Mouse (Mus musculus): Measurements from ENCODE around the gene Espl1.

Gene Espl1

DNA sequence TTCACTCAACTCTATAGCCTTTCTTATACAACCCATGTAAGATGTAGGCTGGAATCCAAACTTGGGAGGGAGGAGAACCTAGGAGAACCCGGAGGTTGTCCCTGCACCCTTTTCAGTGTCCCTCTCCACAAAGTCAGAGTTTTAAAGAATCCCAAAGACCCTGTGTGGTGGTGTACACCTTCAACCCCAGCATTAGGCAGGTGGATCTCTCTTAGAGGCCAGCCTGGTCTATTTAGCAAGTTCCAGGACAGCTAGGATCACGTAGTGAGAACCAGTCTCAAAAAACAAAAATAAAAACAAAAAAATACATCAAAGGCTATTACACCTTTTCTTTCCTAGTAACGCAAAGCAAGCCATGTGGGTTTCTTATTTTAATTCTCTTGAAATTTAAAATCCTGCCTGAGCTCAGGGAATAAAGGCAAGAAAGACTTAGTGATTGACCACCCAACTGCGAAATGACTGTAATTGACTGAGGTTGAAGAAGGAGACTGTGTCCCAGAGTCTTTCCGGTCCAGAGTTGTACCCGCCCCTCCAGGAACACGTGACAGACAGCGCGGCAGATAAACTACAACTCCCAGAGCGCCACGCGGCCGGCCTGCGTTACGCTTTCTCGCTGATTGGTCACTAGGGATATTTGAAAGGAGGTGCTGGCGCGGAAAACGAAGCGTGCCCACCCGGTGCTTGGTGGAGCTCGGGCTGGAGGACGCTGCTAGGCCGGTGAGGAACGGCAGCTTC lies at the start of gene Espl1:
TSS of gene Espl1 (plus strand) at position 634 of the 735 bp plus-strand sequence.
- peak; percentile 98 for DNase-seq

DNA sequence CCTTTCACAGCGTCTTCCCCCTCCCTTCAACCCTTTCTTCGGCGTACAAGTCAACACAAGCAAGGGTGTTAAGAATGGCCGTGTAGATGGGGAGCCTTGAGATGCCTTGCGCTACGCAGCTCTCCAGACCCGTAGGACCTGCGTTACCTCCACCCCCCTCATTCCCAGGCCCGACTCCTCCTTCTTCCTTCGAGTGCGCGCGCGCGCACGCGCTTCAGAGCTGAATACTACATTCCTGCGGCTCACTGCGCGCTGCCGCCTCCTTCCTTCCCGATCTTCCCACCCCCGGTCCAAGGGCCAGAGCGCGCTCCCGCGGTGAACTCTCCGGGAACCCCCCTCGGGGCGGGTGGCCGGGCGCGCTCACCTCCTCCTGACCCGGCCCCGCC lies 49.2 kb upstream of the Espl1 start:
- peak; percentile 99 for DNase-seq

DNA sequence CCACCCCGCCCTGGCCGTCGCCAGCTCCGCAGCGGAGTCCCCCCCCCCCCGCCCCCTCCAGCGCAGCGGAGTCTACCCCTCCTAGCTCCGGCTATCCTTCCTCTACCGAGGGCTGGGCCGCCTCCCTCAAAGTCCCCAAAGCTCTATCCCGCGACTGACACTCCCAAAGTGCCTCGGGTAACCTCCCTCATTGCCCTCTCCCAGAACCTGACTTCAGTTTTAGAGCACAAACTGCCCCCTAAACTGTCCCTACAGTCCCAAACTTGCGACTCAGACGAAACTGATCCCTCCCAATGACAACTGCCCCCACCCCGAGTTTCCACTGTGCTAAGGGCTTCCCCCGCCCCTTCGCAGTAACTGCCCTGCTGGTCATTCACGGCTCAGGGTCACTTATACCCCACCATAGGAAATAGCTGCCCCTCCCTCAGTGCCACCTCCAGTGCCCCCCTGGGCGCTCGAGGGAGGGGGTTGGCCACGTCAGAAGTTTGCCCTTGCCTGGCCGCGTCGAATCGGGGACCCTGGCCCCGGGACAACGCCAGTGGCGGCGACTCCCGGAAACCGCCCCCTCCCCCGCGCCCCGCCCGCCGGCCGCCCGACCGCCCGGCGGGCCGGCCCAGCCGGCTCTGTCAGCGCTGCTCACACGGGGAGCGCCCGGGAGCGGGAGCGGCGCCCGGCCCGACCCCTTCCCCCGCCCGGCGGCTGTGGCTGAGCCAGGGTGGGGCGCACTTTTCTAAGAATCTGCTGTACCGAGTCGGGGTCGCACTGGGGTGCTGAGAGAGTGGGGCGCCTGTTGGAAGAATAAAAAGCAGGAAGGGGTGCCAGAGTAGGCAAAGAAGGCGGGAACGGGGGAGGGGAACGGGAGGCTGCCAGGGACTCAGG lies 48.6 kb upstream of the Espl1 start:
- DNase-seq, result peak; percentile 83

DNA sequence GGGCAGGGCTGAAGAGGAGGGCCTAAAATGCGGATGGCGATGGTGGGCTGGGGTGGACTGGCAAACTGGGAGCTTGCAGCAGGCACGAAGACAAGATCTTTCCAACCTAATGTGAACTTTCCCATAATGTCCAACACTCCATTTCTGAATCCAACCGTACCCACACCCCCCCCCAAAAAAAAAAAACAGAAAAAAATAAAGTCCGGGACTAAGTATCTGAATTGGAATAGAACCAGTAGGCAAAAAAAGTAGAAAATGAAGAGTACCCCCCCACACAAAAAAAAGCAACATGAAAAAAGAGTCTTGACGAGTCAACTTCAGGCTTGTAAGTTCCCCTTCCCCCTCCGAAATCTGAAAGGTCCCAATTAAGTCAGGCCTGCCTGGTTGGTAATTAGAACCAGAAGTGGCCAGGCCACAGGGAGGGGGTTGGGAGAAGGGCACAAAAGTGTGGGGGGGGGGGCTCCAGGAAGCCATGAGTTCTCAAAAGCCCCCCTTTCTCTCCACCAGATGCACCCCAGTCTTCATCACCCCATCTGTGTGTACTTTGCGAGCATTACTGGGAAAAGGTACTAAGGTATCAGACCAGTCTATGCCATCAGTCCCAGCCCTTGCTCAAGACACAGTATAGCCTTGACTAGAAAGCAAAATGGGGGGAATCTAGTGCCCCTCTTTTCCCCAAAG lies 47.8 kb upstream of the Espl1 start:
- no peak for DNase-seq

DNA sequence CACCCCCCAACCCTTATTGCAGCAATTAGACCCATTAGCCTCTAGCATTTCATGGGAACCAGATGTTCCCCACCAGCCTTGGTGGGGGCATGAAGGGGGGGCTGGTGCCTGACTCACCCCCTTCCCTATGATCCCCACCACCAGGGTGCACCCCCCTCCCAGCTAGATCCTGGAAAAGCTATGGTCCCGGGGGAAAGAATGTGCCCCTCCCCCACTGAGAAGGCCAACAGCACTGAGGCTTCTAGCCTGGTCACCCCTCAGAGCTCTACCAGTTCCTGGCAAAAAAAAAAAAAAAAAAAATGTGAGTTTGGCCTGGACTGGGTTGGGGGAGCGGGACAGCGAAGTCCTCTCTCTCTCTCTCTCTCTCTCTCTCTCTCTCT lies 47.3 kb upstream of the Espl1 start:
- DNase-seq, result peak; percentile 41

DNA sequence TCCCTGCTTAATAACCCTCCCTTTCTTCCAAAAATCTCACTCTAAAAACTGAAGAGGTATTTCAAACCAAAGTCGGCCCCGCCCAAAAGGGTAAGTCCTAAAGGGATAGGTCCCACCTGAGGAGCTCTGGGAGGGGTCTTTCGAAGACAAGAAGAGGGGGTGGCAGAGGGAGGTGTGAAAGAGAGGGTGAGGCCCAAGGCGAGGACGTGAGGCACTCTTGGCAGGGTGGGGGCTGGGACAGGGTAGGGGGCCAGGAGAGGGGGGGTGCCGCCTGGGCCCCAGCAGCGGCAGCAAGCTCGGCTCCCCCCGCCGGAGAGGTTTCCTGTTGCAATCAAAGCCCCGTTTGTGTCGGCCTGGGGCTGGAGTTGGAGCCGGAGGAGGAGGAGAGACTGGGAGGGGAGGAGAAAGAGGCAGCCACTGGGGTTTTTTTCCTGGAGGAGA lies 46.8 kb upstream of the Espl1 start:
- DNase-seq, result peak; percentile 63

DNA sequence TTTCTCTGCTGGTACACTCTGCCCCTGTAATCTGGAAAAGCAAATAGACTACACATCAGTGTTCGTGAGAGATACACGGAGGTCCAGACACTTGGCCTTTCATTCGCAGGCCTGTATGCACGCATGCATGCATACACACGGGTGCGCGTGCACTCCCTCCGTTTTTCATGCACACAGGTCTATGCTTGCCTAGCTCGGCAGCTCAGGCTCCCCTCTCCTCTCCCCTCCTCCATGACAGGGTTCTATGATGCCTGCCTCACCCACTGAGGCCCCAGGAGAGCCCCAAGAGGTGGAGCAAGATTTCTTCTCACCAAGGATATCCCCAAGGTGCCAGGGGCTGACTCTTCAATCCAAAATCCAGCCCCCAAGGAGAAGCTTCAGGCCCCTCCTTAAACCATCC lies 46.1 kb upstream of the Espl1 start:
- DNase-seq, result no peak

DNA sequence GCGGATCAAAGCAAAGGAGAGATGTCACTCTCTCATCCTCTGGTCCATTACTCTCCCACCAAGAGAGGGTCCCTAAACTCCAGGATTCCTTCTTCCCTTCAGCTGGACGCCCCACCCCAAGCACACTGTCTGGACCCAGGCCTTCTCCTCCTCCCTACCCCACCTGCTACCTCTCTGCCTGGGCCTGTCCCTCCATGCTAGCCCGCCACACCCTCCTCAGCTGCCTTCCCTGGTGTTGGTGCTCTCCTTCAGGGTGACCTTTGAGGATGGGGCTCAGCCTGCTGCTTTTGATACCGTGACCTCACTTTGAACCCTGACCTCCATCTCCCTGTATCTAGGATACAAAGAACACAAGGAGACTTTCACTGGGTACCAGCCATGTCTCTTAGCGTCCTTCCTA lies 45.5 kb upstream of the Espl1 start:
- no peak for DNase-seq

DNA sequence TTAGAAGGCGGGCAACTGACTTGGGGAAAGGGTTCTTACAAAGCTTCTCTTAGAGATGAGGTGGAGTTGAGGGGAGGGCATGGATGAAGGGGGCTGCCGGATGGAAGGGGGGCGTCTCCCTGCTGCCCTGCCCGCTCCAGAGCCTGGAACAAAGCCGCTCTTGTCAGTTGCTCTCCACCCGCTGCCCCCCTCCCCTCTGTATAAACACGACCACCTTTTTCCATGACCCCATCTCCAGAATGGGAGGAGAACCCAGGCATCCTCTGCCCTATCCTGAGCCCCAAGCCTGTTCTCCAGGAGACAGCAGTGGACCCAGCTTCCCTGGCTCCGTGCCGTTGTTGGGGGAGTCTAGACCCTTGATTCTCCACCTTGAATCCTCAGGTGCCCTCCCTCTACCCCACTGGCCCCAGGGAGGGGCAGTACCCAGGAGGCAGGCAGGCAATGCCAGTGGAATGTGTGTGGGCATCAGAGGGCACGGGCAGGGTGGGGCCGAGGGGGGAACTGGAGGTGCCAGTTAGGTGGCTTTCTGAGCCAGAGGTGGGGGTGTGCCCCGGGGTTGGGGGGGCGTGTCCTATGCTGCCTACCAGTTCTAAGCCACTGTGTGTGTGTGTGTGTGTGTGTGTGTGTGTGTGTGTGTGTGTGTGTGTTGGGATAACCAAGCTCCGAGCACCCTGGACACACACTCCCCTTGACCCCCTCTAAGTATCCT lies 40.4 kb upstream of the Espl1 start:
- peak; percentile 82 for DNase-seq

DNA sequence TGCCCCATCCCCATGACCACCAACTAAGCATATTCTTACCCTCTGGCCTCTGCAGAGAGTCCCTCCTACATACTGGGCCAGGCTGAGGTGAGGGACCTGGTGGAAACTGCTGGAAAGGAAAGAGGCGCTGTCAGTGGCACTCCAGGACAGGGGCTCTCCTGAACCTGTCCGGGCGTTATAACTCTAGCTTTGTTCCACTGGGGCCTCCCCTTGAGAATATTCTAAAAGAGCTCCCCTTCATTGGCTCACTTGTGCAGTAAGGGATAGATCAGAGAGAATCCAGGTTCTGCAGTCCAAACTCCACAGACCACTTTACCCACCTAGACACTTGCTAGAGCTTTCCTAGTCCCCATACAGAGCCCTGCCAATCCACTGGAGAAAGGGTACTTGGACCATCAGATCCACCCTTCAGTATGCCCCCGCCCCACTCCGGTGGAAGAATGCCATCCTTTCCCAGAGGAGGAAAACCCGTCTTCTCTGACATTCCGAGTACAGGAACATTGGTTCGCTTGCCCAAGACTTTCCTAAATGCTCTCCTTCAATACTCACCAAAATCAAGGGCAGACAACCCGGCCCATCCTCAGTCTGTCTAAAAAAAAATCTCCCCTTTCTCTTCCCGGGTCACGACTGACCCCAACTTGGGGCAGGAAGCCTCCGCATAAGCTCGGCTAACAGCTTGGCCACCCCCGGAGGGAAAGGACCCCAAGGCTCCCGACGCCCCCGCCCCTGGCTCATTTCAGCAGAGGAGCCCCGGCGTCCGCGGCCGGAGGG lies 39.5 kb upstream of the Espl1 start:
- DNase-seq, result no peak

DNA sequence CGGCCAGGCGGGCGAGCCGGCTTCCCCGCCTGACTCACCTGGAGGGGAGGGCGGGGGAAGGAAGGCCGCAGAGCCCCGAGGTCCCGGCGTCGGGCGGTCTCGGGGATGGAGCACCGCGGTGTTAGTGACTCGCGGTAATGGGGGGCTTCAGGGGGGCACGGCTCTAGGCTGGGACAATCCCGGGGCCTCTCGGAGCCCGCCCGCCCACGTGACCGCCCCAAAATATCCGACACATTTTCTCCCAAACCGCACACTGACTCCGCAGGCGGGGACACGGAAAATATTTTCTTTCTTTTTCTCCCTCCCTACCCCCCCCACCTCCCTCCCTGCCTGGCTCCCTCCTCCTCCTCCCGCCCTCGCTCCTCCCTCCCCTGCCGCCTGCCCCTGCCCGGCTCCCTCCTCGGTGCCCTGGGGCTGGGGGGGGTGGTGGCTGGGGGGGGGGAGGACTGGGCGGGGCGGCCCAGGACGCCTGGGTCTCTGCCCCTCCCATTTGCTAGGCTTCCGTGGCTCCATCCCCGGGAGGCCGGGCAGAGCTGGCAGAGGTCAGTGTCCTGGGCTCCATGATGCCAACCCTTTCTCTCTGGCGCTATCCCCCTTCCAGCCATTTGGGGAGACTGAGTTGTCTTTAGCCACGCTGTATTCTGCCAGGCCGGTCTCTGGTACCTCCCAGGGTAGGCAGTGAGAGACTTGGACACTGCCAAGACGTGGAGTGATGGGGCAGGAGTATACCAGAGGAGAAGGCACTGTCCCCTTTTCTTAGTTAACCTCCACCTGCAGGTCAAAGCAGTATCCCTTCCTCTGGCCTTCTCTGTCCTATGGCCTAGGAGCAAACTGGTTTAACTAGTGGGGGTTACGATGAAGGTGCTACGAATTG lies 38.6 kb upstream of the Espl1 start, which contains the start of gene Rarg:
TSS of gene Rarg (minus strand) at position 316 of the 874 bp plus-strand sequence.
- peak; percentile 67 for DNase-seq

DNA sequence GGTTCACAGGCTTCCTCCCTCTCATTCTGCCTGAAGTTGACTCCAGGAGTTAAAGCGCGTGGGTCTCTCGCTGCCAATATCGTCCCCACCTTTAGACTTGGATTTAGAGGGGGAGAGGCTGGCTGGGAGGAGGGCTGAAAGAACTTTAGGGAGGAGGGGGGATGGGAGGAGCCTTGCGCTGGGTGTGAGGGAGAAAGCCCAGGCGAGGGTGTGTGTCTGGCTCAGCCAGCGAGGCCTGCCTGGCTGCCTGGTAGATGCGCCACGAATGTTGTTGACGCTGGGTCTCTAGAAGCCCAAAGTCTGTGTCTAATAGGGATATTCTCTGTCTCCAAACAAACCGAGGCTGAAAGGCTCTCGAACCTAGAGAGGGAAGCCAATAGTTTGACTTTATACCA lies 38.0 kb upstream of the Espl1 start:
- peak; percentile 80 for DNase-seq

DNA sequence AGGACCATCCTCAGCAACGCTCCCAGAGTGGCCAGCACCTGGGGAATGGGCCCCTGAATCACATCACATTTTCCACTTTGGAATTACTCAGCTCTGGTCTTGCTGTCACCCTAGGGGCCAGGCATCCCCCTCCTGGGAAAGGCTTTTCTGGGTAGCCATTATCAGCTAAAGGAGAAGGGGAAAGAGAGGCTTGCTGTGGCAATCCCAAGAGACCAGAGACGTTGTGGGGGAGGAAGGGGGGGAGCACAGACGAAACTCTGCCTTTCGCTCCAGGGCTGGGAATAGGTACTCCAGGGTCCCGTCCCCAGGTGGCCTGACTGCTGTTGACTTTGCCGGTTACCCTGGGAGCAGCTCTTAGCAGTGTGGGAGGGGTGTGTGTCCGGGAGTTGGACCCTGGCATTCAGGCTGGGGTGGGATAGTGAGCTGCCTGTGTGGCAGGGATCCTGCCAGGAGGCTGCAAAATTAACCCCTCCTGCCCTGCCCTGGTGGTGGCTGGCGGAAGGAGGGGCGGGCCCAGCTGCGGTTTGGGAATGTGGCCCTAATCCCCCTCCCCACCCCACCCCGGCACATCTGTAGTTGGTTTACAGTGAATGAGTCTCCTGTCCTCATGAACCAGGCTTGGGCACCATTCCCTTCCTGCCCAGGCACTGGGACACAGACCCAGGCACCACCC lies 37.3 kb upstream of the Espl1 start:
- DNase-seq, result no peak

DNA sequence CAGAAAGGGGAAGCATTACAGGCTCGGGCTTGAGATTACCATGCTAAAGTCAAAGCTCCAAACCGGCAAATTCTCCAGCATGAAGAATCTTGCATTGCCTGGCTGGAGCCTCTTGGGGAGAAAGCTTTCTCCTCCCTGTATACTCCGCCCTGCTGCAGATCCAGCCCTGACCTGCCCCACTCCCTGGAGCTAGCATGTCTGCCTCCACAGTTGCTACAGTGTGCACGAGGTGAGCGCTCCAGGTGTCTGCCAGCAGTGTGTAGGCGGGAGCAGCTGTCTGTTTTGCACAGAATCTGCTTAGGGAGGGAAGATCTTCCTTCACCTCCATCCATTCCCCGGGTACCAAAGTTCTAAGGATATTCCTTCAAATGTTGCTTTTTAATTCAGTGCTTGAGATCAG lies 33.5 kb upstream of the Espl1 start:
- DNase-seq, result no peak

DNA sequence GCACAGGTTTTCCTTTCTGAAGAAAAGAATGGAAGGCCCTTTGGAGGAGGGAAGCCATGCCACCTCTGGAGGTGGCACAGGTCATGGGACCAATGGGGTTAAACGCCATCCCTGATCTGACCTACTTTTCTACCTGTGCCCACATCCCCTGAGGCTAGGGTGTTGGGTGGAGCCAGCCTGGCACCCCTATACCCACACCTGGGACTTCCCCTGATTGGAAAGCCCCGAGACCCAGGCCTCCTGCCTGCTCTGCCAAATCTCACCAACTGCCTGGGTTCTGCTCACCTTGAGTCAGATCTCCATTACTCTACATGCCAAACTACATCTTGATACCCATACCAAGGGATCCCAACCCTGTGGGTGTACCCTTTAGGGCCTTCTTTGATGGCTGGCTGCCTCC lies 33.0 kb upstream of the Espl1 start:
- no peak for DNase-seq

DNA sequence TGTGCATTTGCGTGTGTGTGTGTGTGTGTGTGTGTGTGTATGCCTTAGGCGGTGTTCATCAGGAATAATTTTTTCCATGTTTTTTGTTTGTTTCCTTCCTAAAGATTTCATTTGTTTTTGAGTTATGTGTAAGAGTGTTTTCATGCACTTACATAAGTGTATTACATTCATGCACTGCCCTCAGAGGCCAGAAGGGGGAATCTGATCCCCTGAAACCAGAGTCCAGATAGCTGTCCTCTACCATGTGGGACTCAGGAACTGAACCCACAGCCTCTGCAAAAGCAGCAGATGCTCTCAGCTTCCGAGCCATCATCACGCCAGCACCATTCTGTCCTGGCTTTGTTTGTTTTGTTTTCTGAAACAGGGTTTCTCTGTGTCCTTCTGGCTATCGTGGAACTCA lies 30.5 kb upstream of the Espl1 start:
- DNase-seq, result no peak

DNA sequence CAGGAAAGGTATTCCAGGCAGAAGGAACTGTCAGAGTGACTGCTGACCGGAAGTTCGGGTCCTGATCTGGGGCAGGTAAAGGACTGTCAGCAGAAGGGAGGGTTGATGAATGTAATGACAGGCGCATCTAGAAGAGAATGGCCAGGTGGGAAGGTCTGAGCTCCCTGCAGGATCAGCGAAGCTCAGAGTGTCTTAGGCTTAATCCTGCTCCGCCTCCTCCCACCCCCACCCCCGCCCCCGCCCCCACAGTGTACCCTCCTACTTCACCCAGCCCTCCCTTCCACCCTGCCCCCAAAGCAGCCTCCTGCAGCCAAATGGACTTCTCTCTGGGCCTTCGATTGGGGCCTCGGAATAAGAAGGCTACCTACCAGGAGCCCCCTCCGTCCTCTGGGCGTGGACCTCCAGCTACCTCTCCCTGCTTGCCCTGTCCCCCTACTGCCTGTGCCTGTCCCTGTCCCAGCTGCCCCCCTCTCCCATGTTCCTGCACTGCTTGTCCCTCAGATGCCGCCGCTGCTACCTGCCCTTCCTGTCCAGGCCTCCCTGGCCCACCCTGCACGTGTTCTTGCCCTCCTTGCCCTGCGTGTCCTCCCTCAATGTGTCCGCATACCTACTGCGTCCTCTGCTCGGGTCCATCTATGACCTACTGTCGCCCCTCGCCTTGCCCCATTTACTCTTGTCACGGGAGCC lies 25.6 kb upstream of the Espl1 start, which contains the start of gene Gm9918:
TSS of gene Gm9918 (plus strand) at position 290 of the 687 bp plus-strand sequence.
- DNase-seq, result no peak

DNA sequence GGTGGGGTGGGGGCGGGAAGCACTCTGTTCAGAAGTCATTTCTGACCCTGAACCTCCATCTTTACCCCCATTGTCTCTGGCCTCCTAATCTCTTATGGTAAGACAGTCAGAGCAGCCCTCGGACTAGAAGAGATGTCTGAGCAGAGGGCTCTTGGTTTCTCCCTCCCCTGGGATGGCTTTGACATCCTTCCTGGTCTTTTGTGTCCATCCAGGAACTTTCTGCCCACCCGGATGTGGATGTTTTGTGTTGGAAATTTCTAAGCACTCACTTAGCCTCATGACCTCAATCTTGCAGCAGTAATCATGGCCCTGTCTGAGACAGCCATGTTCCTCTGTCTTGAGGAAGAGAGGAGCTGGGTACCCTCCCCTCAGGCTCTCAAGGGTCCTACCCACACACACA lies 24.6 kb upstream of the Espl1 start:
- no peak for DNase-seq

DNA sequence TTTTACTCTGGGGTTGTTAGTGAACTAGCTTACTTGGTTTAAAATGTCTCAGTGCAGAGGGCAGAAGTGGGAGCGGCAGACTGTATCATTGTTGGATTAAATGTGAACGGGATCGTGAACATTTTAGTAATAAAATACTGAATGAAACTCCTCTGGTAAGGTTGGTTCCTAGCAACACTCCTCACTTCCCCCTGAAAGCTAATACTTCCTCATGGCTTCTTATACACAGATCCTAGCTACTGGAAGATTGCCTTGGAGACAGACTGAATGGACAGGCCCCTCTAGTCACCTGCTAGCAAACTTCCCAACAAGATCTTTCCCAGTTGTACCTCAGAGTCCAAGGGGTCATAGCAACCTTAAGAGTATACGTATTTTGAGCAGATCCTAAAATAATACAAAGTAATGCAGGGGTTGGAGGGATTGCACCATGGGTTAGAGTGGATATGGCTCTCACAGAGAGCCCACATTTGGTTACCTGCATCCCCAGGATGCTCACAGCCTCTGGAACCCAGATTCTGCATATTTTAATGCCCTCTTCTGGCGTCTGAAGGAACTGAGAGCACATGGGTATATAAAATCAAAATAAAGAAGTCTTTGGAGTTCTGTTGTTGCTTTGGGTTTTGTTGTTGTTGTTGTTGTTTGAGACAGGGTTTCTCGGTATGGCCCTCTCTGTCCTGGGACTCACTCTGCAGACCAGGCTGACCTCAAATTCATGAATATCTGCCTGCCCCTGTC lies 21.9 kb upstream of the Espl1 start:
- no peak for DNase-seq
